Mouse (Mus musculus) hindbrain, embryonic 13.5 days (tissue): Measurements from ENCODE around the gene Mfsd12. TPM values are rescaled to one million over a fixed set of nuclear protein-coding genes. Genes with fewer than 3 reads are reported as not detected.

Experiments
- ATAC-seq: fragments of 200-750 bp; cut with Nextera tagmentation; 2 replicates; pipeline ENCODE4 v1.8.0; 2017; ENCODE audit warnings: moderate TSS enrichment; ENCODE audit not compliant: low FRiP score
- H3K27ac ChIP-seq: fragments of 300-500 bp; sonication (generic); 2 replicates; pipeline ENCODE4 v1.5.1; 2015; ENCODE audit warnings: inconsistent platforms, mild to moderate bottlenecking, moderate library complexity
- H3K27me3 ChIP-seq: fragments of 300-500 bp; sonication (generic); 2 replicates; pipeline ENCODE4 v1.6.1; 2015; ENCODE audit warnings: mild to moderate bottlenecking, inconsistent platforms
- H3K36me3 ChIP-seq: fragments of 300-500 bp; sonication (generic); 2 replicates; pipeline ENCODE4 v1.6.1; 2015; ENCODE audit warnings: mild to moderate bottlenecking, inconsistent platforms
- H3K4me1 ChIP-seq: fragments of 300-500 bp; sonication (generic); replicated peaks from 2 replicates; pipeline ENCODE4 v1.6.1; 2015; ENCODE audit warnings: inconsistent platforms
- H3K4me2 ChIP-seq: fragments of 300-500 bp; sonication (generic); 2 replicates; pipeline ENCODE4 v1.6.1; 2015; ENCODE audit warnings: inconsistent platforms, mild to moderate bottlenecking, moderate library complexity
- H3K4me3 ChIP-seq: fragments of 300-500 bp; sonication (generic); 2 replicates; pipeline ENCODE4 v1.5.1; 2015; ENCODE audit warnings: mild to moderate bottlenecking, inconsistent platforms
- H3K9ac ChIP-seq: fragments of 300-500 bp; sonication (generic); 2 replicates; pipeline ENCODE4 v1.6.1; 2015; ENCODE audit warnings: mild to moderate bottlenecking, inconsistent platforms
- H3K9me3 ChIP-seq: fragments of 300-500 bp; sonication (generic); 2 replicates; pipeline ENCODE4 v1.6.1; 2016; ENCODE audit warnings: inconsistent platforms
- WGBS: fragments of 180-500 bp; shearing (Covaris S2); methylation state at CpG from one replicate; pipeline ENCODE4 v1.1.7; 2015; 5-methylcytosine and 5-hydroxymethylcytosine counted together
- polyA plus RNA-seq: library from polyadenylated mRNA; unstranded; fragments of >200 nt; fragmentation: Nextera tagmentation; extraction: Ambion mirVana; gene quantifications from 2 replicates; pipeline ENCODE4 v1.2.1, GENCODE M21; 2015

Mfsd12 gene
- 11.9 and 12.4 TPM in 2 replicates for polyA plus RNA-seq

GRCm38 (mm10) chr10:81356991-81357844, at the start of gene Mfsd12:
TSS of gene Mfsd12 (plus strand) at chr10:81357491.
- ATAC-seq, result peak; percentile 92
- Histone ChIP-seq H3K9ac (peak within 1 kb of the TSS; percentile 83), H3K4me3 (peak within 1 kb of the TSS; percentile 59), H3K4me1 (peaks cover 32% of the 10 kb centered on the region), H3K9me3 (no peaks in the 10 kb centered on the region), H3K27ac (peak within 1 kb of the TSS; percentile 45; the same call in 1 of the 2 replicates), H3K36me3 (peaks cover 10% of the 10 kb centered on the region), H3K27me3 (peaks cover 14% of the 10 kb centered on the region), H3K4me2 (peak within 1 kb of the TSS; percentile 91)
- 2% methylated on average over 79 of the region's 79 CpGs for WGBS

- no peak overlapping the region for H3K9ac ChIP-seq
- 91% methylated on average over 5 of the region's 5 CpGs for WGBS
- no peak overlapping the region for H3K27ac ChIP-seq
- ATAC-seq, result no peak
- no peaks in the 10 kb centered on the region for H3K27me3 ChIP-seq
- H3K4me3 ChIP-seq, result no peak overlapping the region
- no peaks in the 10 kb centered on the region for H3K9me3 ChIP-seq
- no peak overlapping the region for H3K4me2 ChIP-seq
- peaks cover 94% of the 10 kb centered on the region for H3K36me3 ChIP-seq
- H3K4me1 ChIP-seq, result no peaks in the 10 kb centered on the region; the same call in 1 of the 2 replicates
These were observed 47.7 kb upstream of the Mfsd12 start for GRCm38 (mm10) chr10:81309571-81309970.

GRCm38 (mm10) chr10:81313581-81313980, 43.7 kb upstream of the Mfsd12 start:
- 94% methylated on average over 13 of the region's 13 CpGs for WGBS
- Histone ChIP-seq H3K4me1 (peaks cover 14% of the 10 kb centered on the region), H3K9ac (no peak overlapping the region), H3K4me3 (no peak overlapping the region), H3K36me3 (peaks cover 98% of the 10 kb centered on the region), H3K9me3 (no peaks in the 10 kb centered on the region), H3K27ac (no peak overlapping the region), H3K4me2 (no peak overlapping the region), H3K27me3 (no peaks in the 10 kb centered on the region)
- ATAC-seq, result no peak

- 83% methylated on average over 7 of the region's 7 CpGs for WGBS
These were observed 43.1 kb upstream of the Mfsd12 start for GRCm38 (mm10) chr10:81314201-81314600.

GRCm38 (mm10) chr10:81315587-81315986, 41.7 kb upstream of the Mfsd12 start:
- Histone ChIP-seq H3K4me1 (peaks cover 28% of the 10 kb centered on the region), H3K27ac (no peak overlapping the region), H3K4me3 (no peak overlapping the region), H3K4me2 (no peak overlapping the region), H3K27me3 (no peaks in the 10 kb centered on the region), H3K36me3 (peaks cover 83% of the 10 kb centered on the region), H3K9me3 (no peaks in the 10 kb centered on the region), H3K9ac (no peak overlapping the region)
- 92% methylated on average over 16 of the region's 16 CpGs for WGBS
- no peak for ATAC-seq

More at GRCm38 (mm10) chr10:81314201-81314600, 43.1 kb upstream of the Mfsd12 start:
- H3K9ac ChIP-seq, result no peak overlapping the region
- H3K4me3 ChIP-seq, result no peak overlapping the region
- peaks cover 20% of the 10 kb centered on the region for H3K4me1 ChIP-seq
- no peaks in the 10 kb centered on the region for H3K9me3 ChIP-seq
- no peak overlapping the region for H3K27ac ChIP-seq
- peaks cover 97% of the 10 kb centered on the region for H3K36me3 ChIP-seq
- no peaks in the 10 kb centered on the region for H3K27me3 ChIP-seq
- no peak overlapping the region for H3K4me2 ChIP-seq
- no peak for ATAC-seq

- no peak for ATAC-seq
- Histone ChIP-seq H3K4me2 (peak overlapping the region; percentile 30; the same call in 1 of the 2 replicates), H3K9me3 (no peaks in the 10 kb centered on the region), H3K27me3 (no peaks in the 10 kb centered on the region), H3K9ac (peak overlapping the region; percentile 43), H3K4me3 (no peak overlapping the region), H3K27ac (no peak overlapping the region), H3K36me3 (peaks cover 74% of the 10 kb centered on the region), H3K4me1 (peaks cover 30% of the 10 kb centered on the region)
- WGBS, result 44% methylated on average over 16 of the region's 16 CpGs
These were observed 40.8 kb upstream of the Mfsd12 start for GRCm38 (mm10) chr10:81316338-81317060.

GRCm38 (mm10) chr10:81317273-81317672, 40.0 kb upstream of the Mfsd12 start:
- H3K36me3 ChIP-seq, result peaks cover 66% of the 10 kb centered on the region
- no peak overlapping the region for H3K4me3 ChIP-seq
- H3K27ac ChIP-seq, result no peak overlapping the region
- no peaks in the 10 kb centered on the region for H3K27me3 ChIP-seq
- 17% methylated on average over 20 of the region's 20 CpGs for whole genome bisulfite sequencing
- no peaks in the 10 kb centered on the region for H3K9me3 ChIP-seq
- no peak for ATAC-seq
- peaks cover 38% of the 10 kb centered on the region for H3K4me1 ChIP-seq
- H3K9ac ChIP-seq, result peak overlapping the region; percentile 43
- H3K4me2 ChIP-seq, result peak overlapping the region; percentile 30

GRCm38 (mm10) chr10:81318589-81319329, 38.5 kb upstream of the Mfsd12 start:
- Histone ChIP-seq H3K27ac (no peak overlapping the region), H3K36me3 (peaks cover 66% of the 10 kb centered on the region), H3K4me1 (peaks cover 45% of the 10 kb centered on the region), H3K27me3 (no peaks in the 10 kb centered on the region), H3K4me2 (peak overlapping the region; percentile 84; the same call in 1 of the 2 replicates), H3K4me3 (peak overlapping the region; percentile 74; the same call in 1 of the 2 replicates), H3K9me3 (no peaks in the 10 kb centered on the region), H3K9ac (peak overlapping the region; percentile 67)
- 90% methylated on average over 13 of the region's 13 CpGs for WGBS
- no peak for ATAC-seq

GRCm38 (mm10) chr10:81319330-81319699, 38.0 kb upstream of the Mfsd12 start:
- no peaks in the 10 kb centered on the region for H3K27me3 ChIP-seq
- peaks cover 45% of the 10 kb centered on the region for H3K4me1 ChIP-seq
- 38% methylated on average over 8 of the region's 8 CpGs for WGBS
- peaks cover 66% of the 10 kb centered on the region for H3K36me3 ChIP-seq
- peak overlapping the region; percentile 90 for H3K27ac ChIP-seq
- H3K9ac ChIP-seq, result peak overlapping the region; percentile 67
- peak overlapping the region; percentile 74 for H3K4me3 ChIP-seq
- no peak for ATAC-seq
- H3K4me2 ChIP-seq, result peak overlapping the region; percentile 84
- no peaks in the 10 kb centered on the region for H3K9me3 ChIP-seq

- H3K36me3 ChIP-seq, result peaks cover 66% of the 10 kb centered on the region
- ATAC-seq, result peak; percentile 0
These were observed 37.3 kb upstream of the Mfsd12 start for GRCm38 (mm10) chr10:81319741-81320549.

More at GRCm38 (mm10) chr10:81319741-81320549, 37.3 kb upstream of the Mfsd12 start:
- peak overlapping the region; percentile 67 for H3K9ac ChIP-seq
- H3K4me2 ChIP-seq, result peak overlapping the region; percentile 84
- H3K4me1 ChIP-seq, result peaks cover 45% of the 10 kb centered on the region
- peak overlapping the region; percentile 90 for H3K27ac ChIP-seq
- WGBS, result 2% methylated on average over 38 of the region's 38 CpGs
- no peaks in the 10 kb centered on the region for H3K9me3 ChIP-seq
- no peaks in the 10 kb centered on the region for H3K27me3 ChIP-seq
- peak overlapping the region; percentile 74 for H3K4me3 ChIP-seq
